Mouse (Mus musculus): ENCODE data around the gene Mkln1. TPM values are rescaled to one million over a fixed set of nuclear protein-coding genes. Genes with fewer than 3 reads are reported as not detected.

Gene Mkln1
- polyA plus RNA-seq, 1 experiment from 2014 or later = 136 TPM

GRCm38 (mm10) chr6:31385281-31386145 is 13.0 kb upstream of the Mkln1 start:
- Histone ChIP-seq H3K36me3 (ENCODE audit: inconsistent target) (no peaks in the 10 kb centered on the region), H3K27ac (no peak overlapping the region), H3K4me3 (ENCODE audit: inconsistent target) (no peak overlapping the region), H3K79me2 (ENCODE audit: inconsistent target) (no peaks in the 10 kb centered on the region)
- 80% methylated on average over 10 of the region's 10 CpGs for WGBS (ENCODE audit: missing documents)

- Histone ChIP-seq H3K27ac (no peak overlapping the region), H3K4me3 (ENCODE audit: inconsistent target) (no peak overlapping the region), H3K36me3 (ENCODE audit: inconsistent target) (no peaks in the 10 kb centered on the region), H3K79me2 (ENCODE audit: inconsistent target) (no peaks in the 10 kb centered on the region)
- WGBS (ENCODE audit: missing documents) = 100% methylated on average over 6 of the region's 6 CpGs
Observed at GRCm38 (mm10) chr6:31389716-31390115, 8.8 kb upstream of the Mkln1 start.

- Histone ChIP-seq H3K79me2 (ENCODE audit: inconsistent target) (no peaks in the 10 kb centered on the region), H3K4me3 (ENCODE audit: inconsistent target) (no peak overlapping the region), H3K36me3 (ENCODE audit: inconsistent target) (no peaks in the 10 kb centered on the region), H3K27ac (no peak overlapping the region)
- WGBS (ENCODE audit: missing documents) = 90% methylated on average over 8 of the region's 8 CpGs
Observed at GRCm38 (mm10) chr6:31390243-31390981, 8.1 kb upstream of the Mkln1 start.

- Histone ChIP-seq H3K36me3 (ENCODE audit: inconsistent target) (no peaks in the 10 kb centered on the region), H3K79me2 (ENCODE audit: inconsistent target) (no peaks in the 10 kb centered on the region), H3K4me3 (ENCODE audit: inconsistent target) (no peak overlapping the region), H3K27ac (no peak overlapping the region)
- 94% methylated on average over 5 of the region's 5 CpGs for WGBS (ENCODE audit: missing documents)
Observed at GRCm38 (mm10) chr6:31392871-31393270, 5.7 kb upstream of the Mkln1 start.

GRCm38 (mm10) chr6:31396118-31396517 is 2.4 kb upstream of the Mkln1 start:
- WGBS (ENCODE audit: missing documents) = 86% methylated on average over 4 of the region's 4 CpGs
- Histone ChIP-seq H3K27ac (no peak overlapping the region), H3K79me2 (ENCODE audit: inconsistent target) (peaks cover 20% of the 10 kb centered on the region)

GRCm38 (mm10) chr6:31397308-31397707 is 1.2 kb upstream of the Mkln1 start:
- no peaks in the 10 kb centered on the region for H3K36me3 ChIP-seq (ENCODE audit: inconsistent target)
- H3K79me2 ChIP-seq (ENCODE audit: inconsistent target) = peaks cover 32% of the 10 kb centered on the region
- no peak overlapping the region for H3K4me3 ChIP-seq (ENCODE audit: inconsistent target)
- H3K27ac ChIP-seq = no peak overlapping the region

More at GRCm38 (mm10) chr6:31396118-31396517, 2.4 kb upstream of the Mkln1 start:
- no peaks in the 10 kb centered on the region for H3K36me3 ChIP-seq (ENCODE audit: inconsistent target)
- no peak overlapping the region for H3K4me3 ChIP-seq (ENCODE audit: inconsistent target)

GRCm38 (mm10) chr6:31397775-31398430 is 632 bp upstream of the Mkln1 start:
- 61% methylated on average over 10 of the region's 10 CpGs for WGBS (ENCODE audit: missing documents)
- Histone ChIP-seq H3K4me3 (ENCODE audit: inconsistent target) (peak overlapping the region; percentile 5; the same call in 1 of the 2 replicates), H3K27ac (no peak overlapping the region)

GRCm38 (mm10) chr6:31399206-31399549 is 643 bp downstream of the Mkln1 start:
- Histone ChIP-seq H3K27ac (peak overlapping the region; percentile 46), H3K4me3 (ENCODE audit: inconsistent target) (peak overlapping the region; percentile 70), H3K79me2 (ENCODE audit: inconsistent target) (peaks cover 51% of the 10 kb centered on the region), H3K36me3 (ENCODE audit: inconsistent target) (no peaks in the 10 kb centered on the region)
- 0% methylated on average over 28 of the region's 28 CpGs for WGBS (ENCODE audit: missing documents)

More at GRCm38 (mm10) chr6:31397775-31398430, 632 bp upstream of the Mkln1 start:
- H3K36me3 ChIP-seq (ENCODE audit: inconsistent target) = no peaks in the 10 kb centered on the region
- H3K79me2 ChIP-seq (ENCODE audit: inconsistent target) = peaks cover 38% of the 10 kb centered on the region

- Histone ChIP-seq H3K36me3 (ENCODE audit: inconsistent target) (no peaks in the 10 kb centered on the region), H3K79me2 (ENCODE audit: inconsistent target) (peaks cover 55% of the 10 kb centered on the region), H3K27ac (peak overlapping the region; percentile 46), H3K4me3 (ENCODE audit: inconsistent target) (peak overlapping the region; percentile 70)
- WGBS (ENCODE audit: missing documents) = 2% methylated on average over 13 of the region's 13 CpGs
Observed at GRCm38 (mm10) chr6:31399566-31399965, 1.0 kb downstream of the Mkln1 start.

- no peaks in the 10 kb centered on the region for H3K36me3 ChIP-seq (ENCODE audit: inconsistent target)
- 78% methylated on average over 1 of the region's 1 CpGs for WGBS (ENCODE audit: missing documents)
- peaks cover 100% of the 10 kb centered on the region for H3K79me2 ChIP-seq (ENCODE audit: inconsistent target)
- no peak overlapping the region for H3K27ac ChIP-seq
- no peak overlapping the region for H3K4me3 ChIP-seq (ENCODE audit: inconsistent target)
Observed at GRCm38 (mm10) chr6:31411017-31411416, 12.5 kb downstream of the Mkln1 start.

GRCm38 (mm10) chr6:31412487-31412886 is 14.0 kb downstream of the Mkln1 start:
- H3K36me3 ChIP-seq (ENCODE audit: inconsistent target) = no peaks in the 10 kb centered on the region
- H3K79me2 ChIP-seq (ENCODE audit: inconsistent target) = peaks cover 100% of the 10 kb centered on the region
- no peak overlapping the region for H3K4me3 ChIP-seq (ENCODE audit: inconsistent target)
- H3K27ac ChIP-seq = no peak overlapping the region

GRCm38 (mm10) chr6:31413556-31413955 is 15.0 kb downstream of the Mkln1 start:
- Histone ChIP-seq H3K79me2 (ENCODE audit: inconsistent target) (peaks cover 100% of the 10 kb centered on the region), H3K4me3 (ENCODE audit: inconsistent target) (no peak overlapping the region), H3K36me3 (ENCODE audit: inconsistent target) (no peaks in the 10 kb centered on the region), H3K27ac (no peak overlapping the region)

GRCm38 (mm10) chr6:31414303-31414702 is 15.8 kb downstream of the Mkln1 start:
- Histone ChIP-seq H3K36me3 (ENCODE audit: inconsistent target) (no peaks in the 10 kb centered on the region), H3K4me3 (ENCODE audit: inconsistent target) (no peak overlapping the region), H3K79me2 (ENCODE audit: inconsistent target) (peaks cover 100% of the 10 kb centered on the region), H3K27ac (no peak overlapping the region)
- 13% methylated on average over 1 of the region's 1 CpGs for WGBS (ENCODE audit: missing documents)

GRCm38 (mm10) chr6:31425428-31425827 is 26.9 kb downstream of the Mkln1 start:
- Histone ChIP-seq H3K36me3 (ENCODE audit: inconsistent target) (peaks cover 16% of the 10 kb centered on the region; the same call in 1 of the 2 replicates), H3K79me2 (ENCODE audit: inconsistent target) (peaks cover 24% of the 10 kb centered on the region; the same call in 1 of the 2 replicates), H3K27ac (no peak overlapping the region), H3K4me3 (ENCODE audit: inconsistent target) (no peak overlapping the region)
- 93% methylated on average over 3 of the region's 3 CpGs for WGBS (ENCODE audit: missing documents)

GRCm38 (mm10) chr6:31437264-31437663 is 38.7 kb downstream of the Mkln1 start:
- 97% methylated on average over 2 of the region's 2 CpGs for WGBS (ENCODE audit: missing documents)
- Histone ChIP-seq H3K36me3 (ENCODE audit: inconsistent target) (peaks cover 36% of the 10 kb centered on the region; the same call in 1 of the 2 replicates), H3K27ac (no peak overlapping the region), H3K4me3 (ENCODE audit: inconsistent target) (no peak overlapping the region), H3K79me2 (ENCODE audit: inconsistent target) (no peaks in the 10 kb centered on the region)

Data from macrophage (primary cell).